Mouse (Mus musculus) monocyte, adult 5-6 weeks (primary cell): ENCODE data around the gene Plekho2. TPM values are rescaled to one million over a fixed set of nuclear protein-coding genes. Genes with fewer than 3 reads are reported as not detected.
A peak's percentile ranks its signal among the peaks of the same experiment; 100 is the strongest.

Experiments used
- ATAC-seq: fragments of 153-309, 156-312 bp; replicated peaks from 2 replicates; pipeline ENCODE4 v1.8.0; 2017; ENCODE audit warnings: mild to moderate bottlenecking; ENCODE audit not compliant: low TSS enrichment, insufficient number of reproducible peaks, severe bottlenecking, poor library complexity, low FRiP score
- total RNA-seq: library from RNA; stranded (forward); fragments of 200-1000, 200-491, 200-594 nt; gene quantifications from 3 replicates; pipeline ENCODE4 v1.2.3, GENCODE M21; 2017

Plekho2 gene
- total RNA-seq, 1 experiment from 2014 or later: 103 TPM

DNA sequence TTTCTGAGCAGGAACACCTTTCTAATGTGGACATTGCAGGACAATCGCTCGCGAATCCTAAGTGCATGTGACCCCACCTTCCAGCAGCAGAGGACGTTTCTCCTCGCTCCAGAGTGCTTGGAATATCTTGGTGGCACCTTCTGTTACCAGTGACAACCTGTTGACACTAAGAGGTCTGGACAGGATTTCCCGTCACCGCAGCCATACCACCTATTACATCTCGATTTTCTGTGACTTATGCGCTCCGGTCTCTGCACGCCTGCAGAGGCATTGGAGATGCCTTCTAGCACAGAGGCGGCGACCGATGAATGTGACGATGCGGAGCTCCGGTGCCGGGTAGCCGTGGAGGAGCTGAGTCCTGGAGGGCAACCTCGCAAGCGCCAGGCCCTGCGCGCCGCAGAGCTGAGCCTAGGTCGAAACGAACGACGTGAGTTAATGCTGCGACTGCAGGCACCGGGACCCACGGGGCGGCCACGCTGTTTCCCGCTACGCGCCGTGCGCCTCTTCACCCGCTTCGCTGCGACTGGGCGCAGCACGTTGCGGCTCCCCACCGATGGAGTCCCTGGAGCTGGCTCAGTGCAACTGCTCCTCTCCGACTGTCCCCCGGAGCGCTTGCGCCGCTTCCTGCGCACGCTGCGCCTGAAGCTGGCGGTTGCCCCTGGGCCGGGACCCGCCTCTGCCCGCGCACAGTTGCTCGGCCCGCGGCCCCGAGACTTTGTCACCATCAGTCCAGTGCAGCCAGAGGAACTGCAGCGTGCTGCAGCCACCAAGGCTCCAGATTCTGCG, 7.9 kb upstream of the Plekho2 start:
- no peak for ATAC-seq

DNA sequence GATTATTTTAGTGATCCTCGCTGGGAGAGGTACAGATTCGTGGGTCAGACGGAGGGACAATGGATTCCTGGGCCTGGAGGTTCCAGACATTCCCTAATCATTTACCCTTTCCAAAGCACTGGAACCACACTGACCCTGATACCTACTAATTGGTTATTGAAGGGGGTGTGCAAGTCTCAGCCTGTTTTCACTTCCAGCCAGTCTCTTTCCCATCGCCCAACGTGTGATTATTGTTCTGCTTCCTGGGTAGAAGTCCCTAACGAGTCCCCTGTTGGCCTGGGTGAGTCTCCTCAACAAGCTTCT, 7.4 kb upstream of the Plekho2 start:
- ATAC-seq: no peak

DNA sequence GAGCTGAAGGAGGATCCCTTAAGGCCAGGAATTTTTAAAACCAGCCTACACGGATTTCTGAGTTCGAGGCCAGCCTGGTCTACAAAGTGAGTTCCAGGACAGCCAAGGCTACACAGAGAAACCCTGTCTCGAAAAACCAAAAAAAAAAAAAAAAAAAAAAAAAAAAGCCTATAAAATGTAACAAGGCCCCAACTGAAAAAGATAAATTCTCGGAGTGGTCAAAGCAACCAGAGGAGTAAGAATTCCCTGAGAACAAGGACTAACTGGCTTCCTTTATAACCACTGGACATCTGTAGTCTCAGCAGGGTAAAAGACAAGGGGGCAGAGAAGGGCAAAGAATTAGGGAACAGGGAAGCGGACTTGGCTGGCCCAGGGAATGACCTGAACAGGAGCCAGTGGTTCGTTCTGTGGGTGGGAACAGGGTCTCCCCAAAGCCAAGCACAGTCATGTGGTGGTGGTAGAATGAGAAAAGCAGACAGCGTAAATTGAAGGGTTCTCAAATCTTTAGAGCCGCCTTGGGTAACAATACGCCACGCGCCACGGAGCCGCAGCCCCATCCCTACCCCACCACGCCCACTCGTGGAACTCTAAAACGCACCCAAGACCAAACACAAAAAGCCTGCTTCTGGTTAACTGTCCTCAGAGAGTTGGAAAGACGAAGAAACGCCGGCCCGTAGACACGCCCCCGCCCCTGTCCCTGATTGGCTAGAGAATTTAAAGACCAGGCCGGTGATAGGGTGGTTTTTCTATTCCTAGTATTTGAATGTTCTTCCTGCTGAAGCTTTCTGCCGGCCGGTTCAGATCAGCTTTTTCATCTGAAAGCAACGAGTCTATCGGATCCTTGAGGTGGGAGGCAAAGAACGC, 6.8 kb upstream of the Plekho2 start, which contains the start of gene Pif1:
TSS of gene Pif1 (plus strand) at position 755 of the 864 bp plus-strand sequence.
- ATAC-seq: peak; percentile 72

DNA sequence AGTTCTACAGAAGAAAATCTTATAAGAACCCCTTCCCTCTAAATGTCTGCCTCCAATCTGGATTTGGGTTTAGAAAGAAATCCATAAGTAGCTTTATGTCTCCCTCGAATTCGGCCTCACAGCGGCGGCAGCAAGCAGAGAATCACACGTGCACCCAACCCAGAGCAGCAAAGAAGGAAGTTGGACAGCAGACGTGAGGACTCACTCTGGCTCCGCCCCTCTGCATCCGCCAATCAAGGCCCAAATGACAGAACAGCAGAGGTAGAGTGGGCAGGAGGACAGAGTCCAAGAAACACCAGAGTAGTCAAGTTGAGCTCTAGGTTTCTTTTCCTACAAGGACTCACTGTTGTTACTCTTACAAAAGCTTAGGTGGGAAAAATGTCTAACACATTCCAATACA, 3.2 kb upstream of the Plekho2 start:
- ATAC-seq: peak; percentile 23; the same call in 1 of the 2 replicates

DNA sequence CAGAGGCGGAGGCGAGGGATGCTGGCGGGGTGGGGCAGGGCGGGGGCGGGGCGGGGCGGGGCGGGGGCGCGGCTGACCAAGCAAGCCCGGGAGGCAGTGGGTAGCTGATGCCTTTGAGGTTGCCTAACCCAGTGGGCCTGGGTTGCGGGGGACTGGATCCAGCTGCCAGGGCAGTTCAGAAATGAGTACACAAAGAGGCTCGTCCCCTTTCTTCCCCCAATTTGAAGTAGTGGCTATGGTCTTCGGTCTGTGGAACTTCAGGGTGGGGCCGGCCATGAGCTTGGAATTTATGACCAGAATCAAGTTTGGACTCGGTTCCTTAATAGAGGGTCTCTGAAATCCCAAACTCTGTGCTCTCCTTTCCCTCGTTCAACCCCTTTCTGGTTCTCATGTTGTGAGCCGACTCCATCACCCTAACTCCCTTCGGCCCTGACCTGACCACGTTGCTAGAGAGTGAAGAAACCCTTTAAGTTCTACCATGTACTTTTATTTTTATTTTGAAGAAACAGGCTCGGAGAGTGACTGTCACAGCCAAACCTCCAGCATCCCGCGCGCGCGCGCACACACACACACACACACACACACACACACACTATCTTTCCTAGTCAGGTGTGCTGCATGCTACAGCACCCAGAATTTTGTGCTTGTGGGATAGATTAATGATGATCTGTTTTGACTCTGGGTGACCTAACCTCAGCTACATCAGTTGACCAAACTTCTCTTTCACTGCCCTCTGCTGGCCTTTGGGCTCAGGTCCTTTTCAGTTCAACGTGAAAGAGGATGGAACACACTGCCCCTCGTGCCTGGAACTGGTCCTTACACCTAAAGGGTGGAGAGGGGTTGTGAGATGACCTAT, 789 bp upstream of the Plekho2 start:
- peak; percentile 75 for ATAC-seq

DNA sequence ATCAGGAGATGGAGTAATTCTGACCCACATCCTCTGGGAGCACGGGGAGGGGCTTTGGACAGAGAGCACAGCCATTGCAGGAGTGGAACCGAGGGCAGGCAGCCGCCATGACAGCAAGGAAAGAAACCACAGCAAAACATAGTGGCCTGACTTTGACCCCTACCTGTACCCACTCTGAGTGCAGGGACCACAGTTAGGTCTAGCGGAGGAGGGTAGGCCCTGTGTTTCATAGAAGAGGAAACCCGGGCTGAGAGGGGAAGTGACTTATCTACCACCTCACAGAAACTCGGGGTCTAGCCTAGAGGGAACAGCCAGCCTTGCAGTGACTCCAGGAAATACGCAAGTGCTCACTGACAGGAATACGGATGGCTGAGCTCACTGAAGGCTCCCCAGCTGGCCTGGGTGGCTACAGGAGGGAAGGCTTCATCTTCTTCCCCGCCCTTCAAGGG, 1.0 kb downstream of the Plekho2 start:
- peak; percentile 21 for ATAC-seq

DNA sequence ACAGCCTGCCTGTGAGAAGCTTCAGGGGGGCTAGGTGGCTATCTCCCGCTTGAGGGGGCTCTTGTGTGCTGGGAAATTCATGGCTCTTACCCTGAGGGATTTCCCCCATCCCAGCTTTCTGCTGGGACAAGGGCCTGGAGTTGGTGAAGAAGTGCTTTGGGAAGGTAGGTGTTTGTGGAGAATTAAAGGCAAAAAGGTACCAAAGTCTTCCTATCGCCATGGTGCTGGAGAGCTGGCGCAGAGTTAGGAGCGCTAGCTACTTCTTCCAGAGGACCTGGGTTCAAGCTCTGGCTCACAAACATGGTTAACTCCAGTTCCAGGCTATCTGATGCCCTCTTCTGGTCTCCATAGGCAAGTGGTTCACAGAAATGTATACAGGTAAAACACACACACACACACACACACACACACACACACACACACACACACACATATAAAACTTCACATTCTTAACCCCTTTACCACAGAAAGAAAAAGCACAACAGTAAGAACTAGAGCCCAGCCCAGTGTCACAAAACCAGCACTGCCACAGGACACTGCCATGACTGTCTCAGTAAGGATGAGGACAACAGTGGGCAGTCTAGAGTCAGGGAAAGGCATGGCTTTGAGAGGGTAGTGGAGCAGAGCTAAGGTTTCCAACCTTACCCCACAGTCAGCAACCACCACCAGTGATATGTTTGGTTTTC, 2.2 kb downstream of the Plekho2 start:
- ATAC-seq: no peak

DNA sequence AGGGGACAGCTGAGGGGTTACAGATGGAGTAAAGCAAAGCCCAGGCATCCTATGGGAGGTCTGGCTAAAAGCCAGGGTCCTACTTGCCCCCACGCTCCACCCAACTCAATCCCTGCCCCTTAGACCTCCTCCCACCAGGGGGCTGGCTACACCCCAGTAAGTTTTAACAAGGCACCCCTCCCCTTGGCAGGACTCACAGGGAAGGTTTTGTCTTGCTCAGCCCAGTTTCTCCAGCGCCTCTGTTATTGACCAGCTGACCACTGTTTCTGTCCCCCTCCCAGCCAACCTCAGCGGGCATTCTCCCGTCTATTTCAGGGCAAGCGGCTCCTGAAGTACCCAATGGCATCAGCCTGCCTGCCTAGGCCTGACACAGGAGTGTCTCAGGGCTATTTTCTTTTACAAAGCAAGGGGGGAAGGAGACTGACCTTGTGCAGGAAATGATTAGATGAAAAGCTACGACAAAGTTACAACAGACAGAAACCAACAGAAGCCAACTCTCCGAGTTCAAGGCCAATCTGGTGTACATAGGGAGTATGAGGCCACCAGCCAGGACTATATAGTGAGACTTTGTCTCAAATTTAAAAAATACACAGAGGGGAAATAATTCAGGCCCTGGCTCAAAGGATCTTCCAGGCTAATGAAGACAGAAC, 2.9 kb downstream of the Plekho2 start:
- ATAC-seq: no peak

DNA sequence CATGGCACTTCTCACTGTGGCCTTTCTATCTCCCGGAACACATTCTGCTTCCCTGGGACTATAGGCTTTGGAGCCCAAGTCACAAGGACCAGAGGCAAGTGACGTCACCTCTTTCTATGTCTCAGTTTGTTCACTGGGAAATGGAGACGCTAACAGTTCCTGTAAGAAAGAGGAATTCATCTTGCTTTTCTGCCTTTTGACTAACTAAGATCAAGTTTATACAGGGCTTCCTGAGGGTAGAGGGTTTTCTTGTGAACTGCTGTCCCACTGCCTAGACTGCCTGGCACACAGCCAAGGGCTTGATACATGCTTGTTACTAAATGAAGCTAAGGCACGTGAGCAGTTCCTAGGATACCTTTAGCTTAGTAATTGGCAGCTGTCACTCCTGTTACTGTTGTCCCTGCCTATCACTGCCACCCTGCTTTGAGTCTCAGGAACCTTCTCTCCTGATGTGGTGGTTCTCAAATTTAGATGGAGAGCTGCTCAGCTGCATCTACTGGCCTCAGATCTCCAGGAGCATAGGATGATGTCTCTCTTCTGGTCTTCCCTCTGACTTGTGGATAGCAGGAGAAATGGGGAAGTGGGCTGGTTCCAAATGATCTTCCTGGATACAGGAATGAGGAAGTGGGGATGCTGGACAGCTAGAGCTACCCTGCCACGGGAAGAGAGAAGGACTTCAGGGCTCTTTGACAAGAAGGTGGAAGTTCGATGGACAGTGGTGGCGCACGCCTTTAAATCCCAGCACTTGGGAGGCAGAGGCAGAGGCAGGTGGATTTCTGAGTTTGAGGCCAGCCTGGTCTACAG, 4.2 kb downstream of the Plekho2 start:
- ATAC-seq: no peak

DNA sequence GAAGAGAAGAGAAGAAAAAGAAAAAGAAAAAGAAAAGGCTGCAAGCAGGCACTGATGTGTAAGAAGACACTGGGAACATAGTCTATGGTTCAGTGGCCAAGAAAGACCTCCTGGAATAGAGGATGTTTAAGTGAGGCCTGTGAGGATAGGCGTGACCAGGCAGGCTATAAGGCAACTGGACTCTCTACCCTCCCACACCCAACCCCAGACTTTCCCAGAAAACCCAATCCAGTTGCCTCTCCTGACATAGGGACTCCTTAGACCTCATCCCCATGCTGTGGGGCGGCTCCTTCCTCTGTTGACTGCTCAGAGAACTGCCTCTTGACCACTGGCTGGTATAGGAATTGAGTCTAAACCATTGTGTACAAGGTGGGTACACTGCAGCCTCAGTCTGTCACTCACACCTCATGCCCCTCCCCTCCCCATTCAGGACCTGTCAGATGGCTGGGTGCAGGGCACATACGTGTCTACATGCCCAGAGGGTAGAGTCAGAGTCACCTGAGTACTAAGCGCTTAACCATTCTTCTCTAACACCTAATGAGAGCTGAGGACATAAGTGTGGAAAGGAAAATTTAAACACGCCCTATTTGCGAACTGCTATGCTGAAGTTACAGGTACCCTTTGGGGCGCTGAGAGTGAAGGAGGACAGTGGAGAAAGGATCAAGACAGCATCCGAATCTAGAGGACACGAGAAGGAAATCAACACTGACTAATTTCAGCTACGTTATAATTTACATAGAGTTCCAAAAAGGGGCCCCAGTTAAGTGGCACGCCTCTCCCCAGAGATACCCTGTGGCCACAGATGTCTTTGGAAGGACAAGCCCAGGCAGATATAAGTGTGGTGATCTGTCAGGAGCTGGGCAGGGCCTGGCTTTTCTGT, 5.1 kb downstream of the Plekho2 start:
- ATAC-seq: no peak

DNA sequence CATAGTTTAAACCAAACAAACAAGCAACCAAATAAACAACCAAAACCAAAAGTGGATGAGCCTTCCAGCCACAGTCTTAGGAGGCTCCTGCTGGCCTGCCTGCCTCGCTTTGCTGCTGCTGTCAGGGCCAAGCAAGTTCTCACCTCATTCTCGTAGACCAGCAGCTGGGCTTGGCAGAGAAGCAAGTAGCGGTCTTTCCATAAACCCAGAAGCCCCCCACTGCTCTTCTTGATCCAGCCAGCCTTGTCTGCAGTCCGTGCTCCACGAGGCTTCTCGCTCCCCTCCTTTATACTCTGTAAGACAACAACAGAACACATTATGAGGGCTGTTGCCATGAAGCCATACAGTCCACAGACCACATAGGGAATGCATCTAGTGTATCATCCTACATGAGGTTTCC, 7.0 kb downstream of the Plekho2 start:
- no peak for ATAC-seq

DNA sequence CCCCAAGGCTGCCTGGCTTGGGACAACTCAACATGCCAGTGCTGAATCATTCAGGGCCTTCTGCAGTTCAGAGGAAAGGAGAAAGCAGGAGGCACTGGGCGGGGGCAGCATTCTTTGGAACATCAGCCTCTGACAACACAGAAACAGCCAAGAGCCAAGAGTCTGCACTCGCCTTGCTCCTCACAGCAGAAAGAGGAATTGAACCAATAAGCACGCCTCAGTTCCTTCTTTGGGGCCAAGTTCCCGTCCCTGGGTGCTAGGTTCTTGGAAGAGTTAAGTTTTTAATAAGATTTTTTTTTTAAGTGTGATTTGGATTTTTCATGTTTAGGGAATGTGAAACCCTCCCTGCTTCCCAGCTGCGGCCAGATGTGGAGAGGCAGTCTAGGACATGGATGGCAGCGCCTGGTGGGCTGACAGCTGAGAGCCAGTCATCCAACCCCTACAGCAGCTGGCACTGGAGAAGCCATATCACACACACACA, 10.3 kb downstream of the Plekho2 start:
- ATAC-seq: peak; percentile 70

DNA sequence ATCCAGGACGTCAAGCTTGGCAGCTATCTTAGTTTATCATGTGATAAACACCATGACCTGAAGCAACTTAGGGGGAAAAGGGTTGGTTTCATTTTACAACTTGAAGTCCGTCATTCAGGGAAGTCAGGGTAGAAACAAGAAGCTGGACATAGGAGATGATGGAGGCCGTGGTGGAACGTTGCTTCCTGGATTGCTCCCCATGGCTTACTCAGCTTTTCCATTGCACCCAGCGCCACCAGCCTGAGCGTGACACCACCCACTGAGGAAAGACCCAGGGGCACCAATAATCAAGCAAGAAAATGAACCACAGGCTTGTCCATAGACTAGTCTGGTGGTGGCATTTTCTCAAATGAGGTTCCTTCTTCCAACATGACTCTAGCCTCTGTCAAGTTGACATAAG, 11.1 kb downstream of the Plekho2 start:
- ATAC-seq: peak; percentile 20; the same call in 1 of the 2 replicates

DNA sequence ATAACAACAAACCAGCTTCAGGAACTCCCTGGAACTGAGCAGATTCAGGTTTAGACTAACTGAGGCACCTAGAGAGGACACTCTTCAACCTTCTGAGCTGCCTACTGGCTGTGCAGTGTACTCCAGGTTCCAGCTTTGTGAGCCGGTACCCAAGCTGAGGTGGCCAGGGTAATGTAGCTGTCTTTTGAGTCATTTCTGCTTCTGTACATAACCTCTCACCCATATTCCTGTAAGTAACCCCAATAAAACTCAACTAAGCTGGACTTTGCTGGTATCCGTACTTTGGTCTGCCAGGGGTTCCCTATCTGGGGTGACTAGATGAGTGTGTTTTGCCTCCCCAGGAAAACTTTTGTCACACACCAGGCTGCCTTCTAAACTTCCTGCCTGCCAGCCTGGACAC, 15.1 kb downstream of the Plekho2 start:
- ATAC-seq: no peak

DNA sequence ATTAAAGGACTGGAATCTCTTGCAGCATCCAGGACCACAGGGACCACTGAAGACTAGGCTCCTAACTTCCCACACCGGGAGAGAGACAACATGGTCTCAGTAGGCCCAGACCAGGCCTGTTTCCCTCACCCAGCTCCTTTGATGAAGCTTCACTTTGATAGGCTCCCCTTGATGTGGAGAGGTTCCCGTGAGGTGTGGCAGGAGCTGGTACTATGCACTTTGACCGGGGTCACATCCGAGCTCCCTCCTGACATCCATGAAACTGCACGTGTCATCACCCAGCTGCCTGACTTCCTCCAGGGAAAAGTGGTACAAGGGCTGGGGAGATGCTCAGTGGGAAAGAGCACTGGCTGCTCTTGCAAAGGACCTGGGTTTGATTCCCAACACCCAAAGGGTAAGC, 16.8 kb downstream of the Plekho2 start:
- no peak for ATAC-seq

DNA sequence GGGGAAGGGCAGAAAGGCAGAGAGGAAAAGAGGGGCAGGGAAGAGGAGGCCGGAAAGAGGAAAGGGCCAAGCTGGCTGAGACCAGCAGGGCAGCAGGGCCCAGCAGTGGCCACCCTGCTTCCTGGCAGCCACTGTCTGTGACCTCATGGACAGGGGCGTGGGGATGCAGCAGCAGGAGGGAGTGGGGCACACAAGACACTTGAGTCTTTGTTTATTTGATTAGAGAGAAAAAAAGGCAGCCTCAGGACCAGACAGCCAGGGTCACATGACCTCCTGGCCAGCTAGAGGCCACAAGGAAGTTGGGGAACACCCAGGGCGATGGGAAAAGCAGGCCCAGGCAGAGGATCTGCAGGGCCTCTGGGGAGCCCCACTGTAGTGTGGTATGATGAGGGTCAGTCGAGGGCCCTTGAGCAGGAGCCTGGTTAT, 17.7 kb downstream of the Plekho2 start:
- ATAC-seq: no peak
